Mouse (Mus musculus) liver (tissue): Measurements from ENCODE around the gene Tpx2.

Source experiments
- DNase-seq: peaks from one replicate; pipeline ENCODE4 v3.0.0-alpha.2; 2020; ENCODE audit warnings: mixed read lengths

Tpx2 gene

DNA sequence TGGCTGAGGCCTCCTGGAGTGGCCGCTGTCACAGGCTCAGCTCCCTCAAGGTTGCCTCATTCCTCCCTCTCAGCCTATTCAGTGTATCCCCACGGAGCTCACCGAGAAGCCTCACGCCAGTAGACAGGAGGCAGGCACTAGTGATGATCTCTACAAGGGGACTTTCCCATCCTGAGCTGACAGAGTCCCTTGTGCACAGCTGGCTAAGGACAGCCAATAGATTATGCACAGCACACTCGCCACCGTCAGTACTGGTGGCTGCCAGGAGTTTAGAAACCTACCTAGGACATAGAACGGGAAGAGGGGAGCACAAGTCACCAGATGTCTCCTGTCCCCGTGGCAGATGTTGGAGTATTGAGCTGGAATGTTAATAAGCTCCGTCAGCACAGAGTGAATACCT, 69.9 kb downstream of the Tpx2 start:
- DNase-seq: no peak

DNA sequence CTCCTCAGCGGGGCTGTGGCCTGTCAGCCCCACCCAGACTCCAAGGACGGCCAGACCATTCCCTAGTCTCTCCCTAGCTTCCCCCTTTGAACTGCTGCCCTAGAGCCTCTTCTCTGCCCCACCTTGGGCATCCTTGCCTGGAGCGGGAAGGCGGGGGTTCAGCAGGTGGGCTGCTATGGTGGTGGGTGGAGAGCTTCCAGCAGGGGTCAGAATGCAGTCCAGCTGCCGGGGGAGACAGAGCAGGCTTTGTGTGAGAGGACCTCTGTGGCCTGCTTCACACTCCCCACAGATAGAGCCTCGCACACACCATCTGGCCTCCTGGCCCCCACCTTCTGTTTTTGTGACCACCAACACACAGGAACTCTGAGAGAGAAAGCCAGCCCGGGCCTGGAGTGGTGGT, 74.6 kb downstream of the Tpx2 start:
- DNase-seq: no peak

DNA sequence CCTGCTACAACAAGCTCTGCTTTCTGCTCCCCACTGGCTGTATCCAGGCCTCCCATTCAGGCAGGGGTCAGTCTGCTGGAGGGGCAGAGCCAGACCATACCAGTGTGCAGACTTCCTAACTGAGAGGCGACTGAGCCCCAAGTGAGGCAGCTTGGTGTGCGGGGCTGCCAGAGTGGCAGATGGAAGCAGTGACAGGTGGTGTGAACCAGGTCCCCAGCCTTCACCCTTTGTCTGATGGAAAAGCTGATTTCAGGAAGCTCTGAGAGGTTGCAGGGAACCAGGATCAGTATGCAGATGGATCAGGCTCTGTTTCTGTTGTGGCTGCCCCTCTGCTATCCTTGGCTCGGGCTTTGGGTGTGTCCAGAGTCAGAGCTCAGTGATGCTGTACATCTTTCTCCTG, 75.9 kb downstream of the Tpx2 start:
- no peak for DNase-seq

DNA sequence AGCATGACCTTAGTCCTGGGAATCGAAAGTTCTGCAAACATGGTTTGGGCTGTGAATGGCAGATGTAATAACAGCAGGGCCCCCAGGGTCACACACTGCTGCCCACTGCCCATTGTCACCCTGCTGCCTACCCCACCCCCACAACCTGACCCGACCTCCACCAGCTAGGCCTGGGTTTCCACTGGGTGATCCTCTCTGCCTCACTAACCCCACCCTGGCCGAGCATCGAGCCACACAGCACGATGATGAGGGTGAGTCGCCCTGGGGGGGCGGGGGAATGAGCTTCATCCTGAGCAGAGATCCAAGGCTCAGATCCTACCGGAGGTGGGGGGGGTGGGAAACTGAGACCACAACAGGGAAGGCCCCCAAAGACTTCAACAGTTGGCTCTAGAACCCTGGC, 76.4 kb downstream of the Tpx2 start:
- no peak for DNase-seq

DNA sequence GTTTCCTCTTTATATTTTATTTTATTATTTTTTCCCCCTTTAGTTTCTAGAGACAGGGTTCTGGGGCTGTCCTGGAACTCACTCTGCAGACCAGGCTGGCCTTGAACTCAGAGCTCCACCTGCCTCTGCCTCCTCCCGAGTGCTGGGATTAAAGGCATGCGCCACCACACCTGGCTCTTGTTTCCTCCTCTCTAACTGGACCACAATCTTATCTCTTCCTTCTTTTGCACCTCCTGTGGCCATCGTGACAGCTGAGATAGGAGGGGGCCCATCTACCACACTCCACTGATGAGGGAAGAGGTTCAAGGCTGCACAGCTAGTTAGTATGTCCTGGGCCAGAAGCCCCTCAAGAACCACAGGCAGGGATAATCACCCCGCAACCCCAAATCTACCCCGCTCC, 76.8 kb downstream of the Tpx2 start:
- no peak for DNase-seq

DNA sequence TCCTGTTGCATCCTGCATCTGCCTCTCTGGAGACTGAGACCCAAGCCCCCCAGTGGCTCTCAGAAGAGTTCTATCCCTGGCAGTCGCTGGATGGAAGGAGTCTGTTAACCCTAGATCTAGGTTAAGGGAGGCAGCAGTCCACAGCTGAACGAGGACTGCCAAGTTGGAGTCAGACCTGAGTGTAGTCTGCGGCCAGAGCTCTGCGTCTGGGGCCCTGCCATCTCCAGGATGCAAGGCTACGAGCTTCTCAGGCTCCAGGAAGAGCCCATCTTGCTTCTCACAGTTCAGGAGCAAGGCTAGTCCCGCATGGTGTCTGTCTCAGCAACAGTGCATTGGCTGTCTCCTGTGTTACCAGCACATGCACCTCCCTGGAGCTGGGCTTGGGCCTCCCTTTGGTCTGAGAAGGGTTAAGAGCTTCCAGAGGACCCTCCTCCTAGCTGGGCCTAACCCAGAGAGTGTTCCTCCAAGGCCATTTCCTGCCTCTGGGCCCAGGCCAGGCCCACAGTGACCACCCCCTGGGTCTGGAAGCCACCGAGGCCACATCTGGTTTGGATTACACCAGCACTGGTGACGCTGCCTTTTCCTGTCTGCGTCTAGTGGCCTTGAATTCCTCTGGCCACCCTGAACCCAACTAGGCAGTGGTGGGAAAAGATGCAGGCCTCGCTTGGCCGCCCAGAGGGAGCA, 77.6 kb downstream of the Tpx2 start:
- peak; percentile 49 for DNase-seq

DNA sequence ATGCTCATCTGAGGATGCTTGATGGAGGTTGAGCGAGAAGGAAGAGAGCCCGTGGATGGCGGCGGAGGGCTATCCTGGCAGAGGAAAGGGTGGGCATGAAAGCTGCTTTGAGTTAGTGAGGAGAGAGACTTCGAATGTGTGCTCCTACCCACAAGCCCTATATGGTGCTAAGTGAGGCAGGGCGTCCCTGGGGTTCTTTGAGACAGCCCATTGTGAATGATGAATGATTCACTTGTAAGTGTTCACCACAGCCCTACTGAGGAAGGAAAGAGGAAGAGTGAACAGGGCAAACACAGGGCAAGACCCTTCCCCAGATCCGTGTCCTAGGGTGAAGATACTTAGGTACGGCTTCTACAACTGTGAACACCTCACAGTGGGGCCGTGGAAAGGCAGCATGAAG, 79.1 kb downstream of the Tpx2 start:
- no peak for DNase-seq

DNA sequence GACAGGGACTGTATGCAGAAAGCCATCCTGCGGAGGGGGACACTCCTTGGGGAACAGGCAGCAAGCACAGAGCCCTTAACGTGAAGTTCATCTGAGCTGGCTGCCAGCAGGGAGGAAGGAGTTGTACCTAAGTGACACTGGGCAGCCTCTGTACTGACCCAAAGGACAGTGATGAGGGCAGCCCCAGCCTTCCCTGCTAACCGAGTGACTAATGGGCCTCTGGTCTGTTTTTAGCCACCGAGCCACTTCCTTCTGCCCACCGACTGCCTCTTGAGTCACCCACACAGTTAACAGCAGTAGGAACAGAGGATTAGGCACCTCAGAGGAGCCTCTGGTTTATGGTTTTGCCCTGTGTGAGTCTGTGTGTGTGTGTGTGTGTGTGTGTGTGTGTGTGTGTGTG, 79.6 kb downstream of the Tpx2 start:
- DNase-seq: no peak

DNA sequence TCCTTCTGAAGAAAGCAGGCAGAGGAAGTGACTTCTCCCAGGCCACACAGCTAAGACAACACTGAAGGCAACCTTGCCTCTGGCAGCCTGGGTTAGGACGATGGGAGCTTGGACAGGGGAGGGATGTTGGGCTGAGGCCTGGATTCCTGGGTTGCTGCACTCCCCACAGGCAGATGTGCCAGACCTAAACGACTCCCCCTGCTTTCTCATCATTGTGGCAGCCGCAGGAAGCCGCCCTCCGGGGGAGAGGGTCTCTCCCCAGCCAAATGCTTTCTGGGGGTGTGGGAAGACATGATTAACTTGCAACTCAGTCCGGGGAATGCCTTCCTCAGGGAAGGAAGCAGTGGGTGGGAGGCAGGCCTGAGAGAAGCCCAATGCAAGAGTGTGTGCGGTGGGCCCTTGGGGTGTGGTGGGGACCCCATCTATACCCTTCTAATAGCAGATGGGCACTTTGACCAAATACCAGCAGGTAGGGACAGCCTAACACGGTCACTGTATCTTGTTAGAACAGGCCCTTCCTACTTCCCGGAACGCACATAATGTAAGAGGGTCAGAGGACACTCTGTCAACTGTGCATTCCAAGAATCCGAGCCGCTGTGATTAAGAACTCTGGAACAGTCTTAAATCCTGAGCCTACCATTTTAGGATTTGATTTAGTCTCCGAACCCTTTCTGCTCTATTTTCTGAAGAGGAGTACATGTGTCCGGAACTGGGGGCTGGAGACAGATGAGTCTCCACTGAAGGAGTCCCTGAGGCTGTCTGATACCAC, 80.6 kb downstream of the Tpx2 start:
- DNase-seq: no peak

DNA sequence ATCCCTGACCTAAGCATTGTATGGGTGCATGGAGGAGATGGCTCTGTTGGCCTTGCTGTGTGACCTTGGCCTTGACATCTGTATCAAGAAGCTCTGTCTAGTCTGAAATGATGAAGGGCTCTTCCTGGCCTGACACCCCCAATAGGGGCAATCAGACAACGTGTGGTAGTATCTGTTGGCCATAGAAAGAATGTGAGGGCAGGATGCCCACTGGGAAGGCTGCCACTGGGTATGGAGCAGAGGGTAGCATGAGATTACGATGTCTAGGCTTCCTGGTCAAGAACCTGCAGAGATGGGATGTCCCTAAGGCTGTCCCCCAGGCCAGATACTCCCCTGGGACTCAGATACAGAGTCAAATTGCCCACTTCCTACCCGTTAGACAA, 81.2 kb downstream of the Tpx2 start:
- DNase-seq: no peak

DNA sequence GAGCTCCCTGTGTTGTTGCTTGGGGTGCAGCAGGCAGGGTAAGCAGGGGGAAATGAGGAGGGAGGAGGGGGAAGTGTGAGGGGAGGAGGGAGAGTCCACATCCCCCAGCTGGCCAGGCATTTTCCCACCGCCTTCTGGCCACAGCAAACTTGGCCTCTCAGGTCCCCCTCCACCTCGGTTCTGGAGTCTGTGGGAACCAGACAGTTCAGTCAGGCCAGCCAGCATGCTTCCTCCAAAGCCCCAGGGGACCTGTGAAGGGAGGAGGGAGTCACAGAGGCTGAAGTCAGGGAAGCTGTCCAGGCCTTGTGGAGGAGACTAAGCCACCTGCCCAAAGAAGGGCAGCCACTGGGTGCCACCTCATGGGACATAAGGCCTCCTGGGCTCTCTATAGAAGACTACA, 82.5 kb downstream of the Tpx2 start:
- no peak for DNase-seq

DNA sequence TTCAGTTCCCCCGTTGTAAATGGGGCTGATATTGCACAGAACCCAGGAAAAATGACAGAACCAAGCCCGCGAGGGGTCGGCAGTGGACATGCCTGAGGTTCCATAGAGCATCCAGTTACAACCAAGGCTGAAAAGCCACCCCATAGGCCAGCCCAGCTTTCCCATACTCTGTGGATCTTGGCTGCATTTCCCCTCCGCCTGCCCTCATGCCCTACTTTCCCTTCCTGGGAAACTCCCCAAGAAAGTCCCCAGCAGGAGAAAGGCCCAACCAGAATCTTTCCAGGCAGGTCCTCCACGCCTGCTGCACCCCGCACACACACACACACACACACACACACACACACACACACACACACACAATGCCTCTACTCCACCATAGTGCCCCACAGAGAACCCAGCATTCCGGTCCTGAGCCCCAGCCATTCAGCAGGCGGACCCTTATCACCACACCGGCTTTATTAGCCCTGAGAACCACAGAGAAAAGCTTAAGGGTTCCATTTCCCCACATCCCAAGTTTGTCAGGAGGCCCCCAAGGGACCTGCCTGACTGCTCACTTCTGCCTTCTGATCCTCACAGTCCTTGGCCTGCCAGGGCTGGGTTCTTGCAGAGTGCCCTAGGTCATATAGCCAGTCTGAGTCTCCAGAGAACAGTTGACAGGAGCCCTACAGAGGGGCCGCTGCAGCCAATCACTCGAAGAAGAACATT, 83.8 kb downstream of the Tpx2 start:
- no peak for DNase-seq

DNA sequence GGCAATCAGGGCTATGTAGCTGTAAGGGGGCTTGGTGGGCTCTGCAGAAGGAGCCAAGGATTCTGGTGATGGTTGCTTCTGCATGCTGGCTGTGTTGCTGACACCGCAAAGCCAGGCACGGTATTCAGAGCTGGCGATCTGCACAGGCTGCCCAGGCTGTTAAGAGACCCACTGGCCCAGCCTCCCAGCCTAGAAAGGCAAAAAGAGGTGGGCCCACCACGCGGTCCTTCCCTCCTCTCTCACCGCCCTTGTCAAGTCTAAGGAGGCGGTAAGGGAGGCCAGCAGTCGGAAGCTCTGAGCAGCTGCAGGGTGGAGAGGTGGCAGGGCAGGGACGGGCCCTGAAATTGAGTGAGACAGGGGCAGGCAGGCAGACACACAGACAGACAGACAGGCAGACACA, 85.3 kb downstream of the Tpx2 start, which contains the start of gene Foxs1:
TSS of gene Foxs1 (minus strand) at position 161 of the 400 bp plus-strand sequence.
- peak; percentile 26 for DNase-seq

DNA sequence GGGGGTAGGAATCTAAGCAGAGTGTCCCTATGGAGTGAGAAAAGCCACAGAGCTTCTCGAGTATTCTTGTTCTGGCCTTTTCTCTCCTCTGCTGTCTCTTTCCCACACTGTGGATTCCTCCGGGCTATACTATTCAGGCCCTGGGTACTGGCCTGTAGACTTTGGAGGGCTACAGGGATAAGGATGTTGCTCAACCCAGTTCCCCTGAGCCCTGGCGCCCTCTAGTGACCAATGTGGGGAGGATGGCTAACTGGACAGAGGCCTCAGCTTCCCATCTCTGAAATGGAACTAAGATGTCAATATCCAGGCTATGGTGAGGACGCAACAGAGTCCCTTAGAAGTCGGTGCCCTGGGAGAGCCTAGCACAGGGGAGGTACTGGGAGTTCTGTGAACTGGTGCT, 85.8 kb downstream of the Tpx2 start:
- DNase-seq: peak; percentile 69

DNA sequence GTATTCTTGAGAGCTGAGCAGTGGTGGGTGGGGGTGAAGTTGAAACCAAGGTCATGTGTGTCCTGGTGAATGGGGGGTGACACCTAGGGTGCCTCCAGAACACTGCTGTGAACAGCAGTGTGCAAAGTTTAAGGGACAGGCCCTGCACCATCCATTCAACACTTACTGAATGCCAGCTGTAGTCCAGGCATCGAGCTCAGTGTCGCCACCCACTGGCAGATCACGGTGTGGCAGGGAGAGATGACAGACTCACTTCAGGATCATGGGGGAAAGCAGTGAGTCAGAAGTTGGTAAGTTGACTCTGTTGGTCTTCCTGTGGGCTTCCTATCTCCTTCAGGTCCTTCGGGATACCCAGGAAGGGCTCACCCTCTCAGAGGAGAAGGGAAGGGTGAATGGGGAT, 92.1 kb downstream of the Tpx2 start:
- DNase-seq: peak; percentile 59

DNA sequence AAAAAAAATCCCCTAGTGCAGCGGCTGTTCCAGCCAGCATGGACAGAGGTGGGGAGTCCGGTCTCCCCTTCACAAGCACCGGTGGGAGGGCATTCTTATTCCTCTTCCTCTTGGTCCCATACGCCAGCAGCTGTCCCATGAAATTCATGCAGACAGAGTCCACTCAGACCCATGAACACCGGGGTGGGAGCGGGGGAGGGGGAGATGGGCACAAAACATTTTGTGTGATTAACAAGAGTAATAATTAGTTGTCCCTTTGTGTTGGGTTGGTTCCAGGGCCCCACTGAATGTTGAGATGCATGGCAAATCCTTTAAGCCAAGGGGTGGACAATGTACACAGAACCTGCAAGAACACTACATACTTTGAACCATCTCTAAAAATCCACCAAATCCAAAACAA, 93.3 kb downstream of the Tpx2 start:
- no peak for DNase-seq

DNA sequence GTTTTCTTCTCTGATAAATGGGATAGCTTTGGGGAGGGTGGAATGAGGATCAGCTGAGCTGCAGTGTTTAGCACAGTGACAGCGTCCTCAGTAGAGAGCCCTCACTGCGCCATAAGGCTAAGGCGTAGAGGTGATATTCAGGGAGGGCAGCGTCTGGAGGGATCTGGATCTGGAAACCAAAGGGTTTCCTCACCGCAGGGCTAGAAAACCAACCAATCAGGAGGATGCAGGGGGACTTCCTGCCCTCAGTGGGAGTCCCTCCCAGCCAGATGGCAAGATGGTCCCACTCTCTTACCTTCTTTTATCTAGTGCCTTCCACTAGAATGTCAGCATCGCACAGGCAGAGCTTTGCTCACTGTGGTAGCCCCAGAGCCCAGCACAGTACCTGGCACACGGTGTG, 94.0 kb downstream of the Tpx2 start:
- DNase-seq: no peak

DNA sequence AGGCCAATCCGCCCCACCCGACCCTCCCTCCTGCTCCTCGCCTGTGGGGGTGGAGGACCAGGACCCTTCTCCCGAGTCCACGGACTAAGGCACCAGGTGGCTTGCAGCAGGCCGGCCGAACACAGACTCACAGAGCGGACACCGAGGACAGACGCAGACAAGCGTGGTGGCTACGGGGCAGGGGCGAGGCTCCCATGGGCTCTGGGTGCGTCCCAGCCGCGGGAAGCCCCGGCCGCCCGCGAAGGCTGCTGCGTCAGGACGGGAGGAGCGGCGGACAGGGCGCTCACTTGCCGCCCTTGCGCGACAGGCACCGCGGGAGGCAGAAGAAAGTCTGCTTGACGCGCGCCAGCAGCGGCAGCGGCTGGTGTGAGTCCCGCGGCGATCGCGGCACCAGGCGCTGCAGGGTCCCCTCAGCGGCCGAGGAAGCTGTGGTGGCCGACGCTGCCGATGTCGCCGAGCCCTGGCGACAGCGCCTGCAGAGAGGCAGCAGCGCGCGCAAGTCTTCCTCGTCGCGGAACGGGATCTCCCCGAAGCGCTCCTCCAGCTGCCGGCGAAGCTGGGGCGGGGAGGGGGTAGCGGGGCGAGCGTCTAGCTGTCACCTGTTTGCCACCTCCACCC, 95.2 kb downstream of the Tpx2 start:
- no peak for DNase-seq

DNA sequence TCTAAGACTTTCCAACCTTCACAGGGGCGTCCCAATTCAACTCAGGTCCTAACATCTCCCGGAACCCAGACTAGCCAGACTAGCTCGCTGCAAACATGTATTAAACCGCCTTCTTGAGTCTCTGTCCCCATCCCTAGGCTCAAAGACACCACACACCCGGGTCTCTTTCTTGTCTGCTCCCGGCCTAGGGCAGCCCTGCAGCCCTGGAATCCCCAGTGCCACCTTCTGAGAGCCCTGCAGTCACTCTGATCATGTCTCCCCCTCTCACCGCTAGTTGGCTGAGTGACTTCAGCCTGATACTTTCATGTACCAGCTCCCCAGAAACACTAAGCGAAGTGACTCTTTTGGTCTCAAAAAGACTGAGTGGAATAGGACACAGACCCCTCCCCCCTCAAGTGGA, 95.8 kb downstream of the Tpx2 start:
- DNase-seq: no peak

DNA sequence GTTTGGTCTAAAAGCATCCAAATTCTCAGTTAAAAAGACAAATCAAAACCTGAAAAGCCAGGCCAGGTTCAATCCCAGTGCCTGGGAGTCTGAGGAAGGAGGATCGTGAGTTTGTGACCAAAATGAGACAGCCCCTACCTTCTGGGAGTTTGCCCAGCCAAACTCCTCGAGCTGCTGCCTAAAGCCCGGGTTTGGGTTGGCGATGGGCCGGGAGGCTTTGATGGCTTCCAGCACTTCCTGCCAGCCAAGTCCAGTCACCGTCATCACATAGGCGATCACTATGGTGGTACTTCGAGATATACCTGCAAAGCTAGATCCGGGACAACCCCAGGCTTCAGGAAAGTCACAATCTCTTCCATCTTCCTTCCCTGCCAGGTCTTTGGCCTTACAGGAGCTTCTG, 96.2 kb downstream of the Tpx2 start:
- DNase-seq: no peak
